Mouse (Mus musculus): ENCODE measurements at regions not wholly inside any gene's neighbourhood (a gene's known extent, or its start where the extent isn't known, plus 50 kb on each side); places are given as distances from the start of the nearest gene placed in this dataset.

DNA sequence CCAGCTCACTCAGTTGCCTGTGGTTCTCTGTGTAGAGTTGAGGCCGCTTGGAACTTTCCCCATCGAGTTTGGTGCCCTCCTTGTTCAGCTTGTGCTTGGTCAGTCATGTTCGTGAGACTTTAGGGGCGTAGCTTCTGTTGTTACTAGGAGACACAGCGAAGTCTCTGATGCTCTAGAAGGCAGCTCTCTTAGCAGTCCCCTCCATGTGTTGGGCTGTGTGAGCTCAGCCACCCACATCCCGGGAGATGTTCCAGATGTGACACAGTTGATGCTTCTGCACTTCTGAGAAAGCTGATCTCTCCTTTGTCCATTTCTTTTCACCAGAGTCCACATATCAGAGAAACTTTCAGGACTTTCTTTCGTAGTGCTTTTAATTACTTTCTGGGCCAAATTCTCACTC, 158.1 kb downstream of the Dact1 start:
- TF ChIP-seq CTCF (conservative IDR thresholded peaks at IDR 0.05; ENCODE audit: low read length) (no peak), POU5F1 (IDR thresholded peaks at IDR 0.05; ENCODE audit: borderline replicate concordance, low read length) (no peak), NANOG (IDR thresholded peaks at IDR 0.05; ENCODE audit: borderline replicate concordance, low read length) (no peak)
